Mouse (Mus musculus) MEL (cell line): ENCODE measurements around the gene Ptafr.

Source experiments
- CTCF ChIP-seq, 3 experiments: IDR thresholded peaks in 2 of 3; conservative IDR thresholded peaks in 1 of 3; 2 replicates each; pipeline ENCODE4 v1.5.1; 2011 to 2012; ENCODE audit warnings: low read length in 3 of 3, low read depth in 2 of 3, mild to moderate bottlenecking in 2 of 3, improper control_type of control experiment in 1 of 3, inconsistent platforms in 1 of 3, mixed read lengths in 1 of 3, moderate library complexity in 1 of 3; ENCODE audit not compliant: control insufficient read depth in 1 of 3, insufficient read depth in 1 of 3, poor library complexity in 1 of 3, severe bottlenecking in 1 of 3
- EP300 ChIP-seq, 2 experiments: IDR thresholded peaks; 2 replicates each; pipeline ENCODE4 v1.6.1; 2011; ENCODE audit warnings: improper control_type of control experiment in 2 of 2, low read length in 2 of 2, low read depth in 1 of 2, mild to moderate bottlenecking in 1 of 2
- GATA1 ChIP-seq: IDR thresholded peaks from 2 replicates; pipeline ENCODE4 v1.6.1; 2011; ENCODE audit warnings: low read depth, low read length, improper control_type of control experiment
- MAZ ChIP-seq: IDR thresholded peaks from 2 replicates; pipeline ENCODE4 v1.6.1; 2012; ENCODE audit warnings: low read depth, mild to moderate bottlenecking, inconsistent platforms, low read length, improper control_type of control experiment
- MYC ChIP-seq: IDR thresholded peaks from 2 replicates; pipeline ENCODE4 v1.6.1; 2011; ENCODE audit warnings: low read depth, mild to moderate bottlenecking, low read length, improper control_type of control experiment, moderate library complexity

DNA sequence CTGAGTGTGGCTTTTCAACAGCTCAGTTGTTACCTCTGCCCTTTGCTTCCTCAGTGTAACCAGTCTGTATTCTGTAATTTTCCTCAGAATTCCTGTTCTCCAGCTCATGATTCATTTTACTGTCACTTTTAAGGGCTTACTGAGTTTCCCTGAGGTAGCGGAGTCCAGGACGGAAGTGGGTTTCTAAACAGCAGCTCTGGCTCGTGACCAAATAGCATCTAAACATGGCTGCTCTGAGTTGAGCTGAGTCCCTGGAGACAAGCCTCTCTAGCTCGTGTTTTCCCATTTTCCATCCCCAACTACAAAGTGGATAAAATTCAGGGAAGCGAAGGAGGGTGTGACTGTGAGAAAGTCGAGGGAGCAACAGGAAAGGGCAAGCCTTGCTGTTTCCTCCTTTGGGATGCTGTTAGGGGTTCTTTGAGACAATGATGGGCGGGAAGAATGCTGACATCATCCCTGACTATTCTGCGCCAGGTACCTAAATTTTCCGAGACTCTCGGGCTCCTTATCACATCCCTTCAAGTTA is 55.0 kb downstream of the Ptafr start:
- TF ChIP-seq CTCF (IDR thresholded peaks at IDR 0.05 in 2 of 3, conservative IDR thresholded peaks at IDR 0.05 in 1 of 3; ENCODE audit: control insufficient read depth in 1 of 3, insufficient read depth in 1 of 3, low read depth in 2 of 3, low read length in 3 of 3, poor library complexity in 1 of 3, severe bottlenecking in 1 of 3), result no peak
- no peak for TF ChIP-seq MYC
- TF ChIP-seq MAZ, result no peak
- TF ChIP-seq GATA1, result no peak
- no peak for TF ChIP-seq EP300 (IDR thresholded peaks at IDR 0.05; ENCODE audit: low read depth in 1 of 2, low read length in 2 of 2)
